Mouse (Mus musculus): Measurements from ENCODE around the gene Myrfl.

DNA sequence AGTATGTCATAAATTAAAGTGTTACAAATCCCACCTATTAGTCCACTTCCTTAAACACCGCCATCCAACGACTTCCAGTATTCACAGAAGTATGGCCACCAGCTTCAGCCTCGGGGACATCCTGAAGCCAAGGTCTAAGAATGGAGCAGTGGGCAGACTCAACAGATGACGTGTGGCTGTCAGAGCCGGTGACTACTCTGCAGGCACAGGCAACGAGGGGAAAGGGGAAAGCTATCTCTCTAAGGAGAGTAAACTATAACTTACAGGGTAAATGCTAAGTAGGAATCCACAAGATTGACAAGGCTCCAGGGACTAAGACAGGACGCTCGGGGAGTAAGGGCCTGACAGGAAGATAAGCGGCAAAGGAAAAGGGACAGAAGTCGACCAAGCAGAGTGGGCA, 48.2 kb upstream of the Myrfl start:
- TF ChIP-seq POLR2A (IDR thresholded peaks at IDR 0.05; ENCODE audit: low read depth, low read length): no peak
- no peak for TF ChIP-seq CTCF (IDR thresholded peaks at IDR 0.05; ENCODE audit: extremely low read depth, insufficient read depth, insufficient read length, insufficient replicate concordance)
